Mouse (Mus musculus) thymus, postnatal 0 days (tissue): ENCODE measurements around the gene Zfp280d. TPM values are rescaled to one million over a fixed set of nuclear protein-coding genes. Genes with fewer than 3 reads are reported as not detected.
"Not testable (repeated sequence)": the region's sequence is repeated elsewhere in the genome, so short reads cannot be mapped to it uniquely, and the experiment has no call there.

ENCODE experiments used
- DNase-seq: peaks from one replicate; pipeline ENCODE4 v3.0.0-alpha.2; 2015; ENCODE audit warnings: low spot score
- polyA plus RNA-seq: library from polyadenylated mRNA; unstranded; fragments of >200 nt; fragmentation: Nextera tagmentation; extraction: Ambion mirVana; gene quantifications from 2 replicates; pipeline ENCODE4 v1.2.1, GENCODE M21; 2015

The Zfp280d gene
- polyA plus RNA-seq, 1 experiment from 2014 or later = 73.3 TPM

GRCm38 (mm10) chr9:72372359-72372758 is 97.7 kb downstream of the Zfp280d start:
- DNase-seq = no peak

DNA sequence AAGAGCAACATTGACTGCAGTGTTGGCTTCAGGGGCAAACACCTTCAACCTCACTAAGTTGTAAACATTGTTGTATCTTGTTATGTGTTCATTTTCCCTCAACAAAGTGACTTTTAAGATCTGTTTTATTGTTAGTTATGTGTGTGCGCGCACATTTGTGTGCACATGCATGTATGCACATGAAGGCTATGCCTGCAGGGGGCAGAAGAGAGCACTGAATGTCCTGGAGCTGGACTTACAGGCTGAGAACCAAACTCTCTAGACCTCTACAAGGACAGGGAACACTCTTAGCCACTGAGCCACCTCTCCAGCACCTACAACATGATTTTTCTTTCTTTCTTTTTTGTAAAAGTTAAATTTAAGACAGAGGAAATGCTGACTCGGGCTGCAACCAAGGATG is 99.4 kb downstream of the Zfp280d start:
- peak; percentile 44 for DNase-seq

GRCm38 (mm10) chr9:72374996-72375395 is 100.3 kb downstream of the Zfp280d start:
- DNase-seq = no peak

- DNase-seq = peak; percentile 72
Measured at GRCm38 (mm10) chr9:72375639-72376038, 101.0 kb downstream of the Zfp280d start.

- DNase-seq = peak; percentile 75
Measured at GRCm38 (mm10) chr9:72385786-72386185, 111.1 kb downstream of the Zfp280d start.

DNA sequence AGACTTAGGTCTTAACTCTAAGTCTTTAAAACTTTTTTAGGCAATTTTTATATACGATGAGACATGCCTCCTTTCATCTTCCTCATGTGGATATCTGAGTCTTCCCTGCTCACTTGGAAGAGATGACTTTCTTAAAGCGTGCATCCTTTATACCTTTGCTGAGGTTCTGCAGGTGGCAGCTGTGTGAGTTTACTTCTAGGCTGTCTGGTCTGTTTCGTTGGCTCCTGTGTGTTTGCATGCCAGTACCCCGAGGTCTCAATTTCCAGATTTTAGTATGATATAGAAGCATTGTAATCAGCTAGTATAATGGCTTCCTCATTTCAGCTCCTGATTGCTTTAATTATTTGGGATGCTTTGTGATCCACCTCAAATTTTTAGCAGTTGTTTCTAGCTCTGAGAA is 114.3 kb downstream of the Zfp280d start:
- DNase-seq = peak; percentile 65

DNA sequence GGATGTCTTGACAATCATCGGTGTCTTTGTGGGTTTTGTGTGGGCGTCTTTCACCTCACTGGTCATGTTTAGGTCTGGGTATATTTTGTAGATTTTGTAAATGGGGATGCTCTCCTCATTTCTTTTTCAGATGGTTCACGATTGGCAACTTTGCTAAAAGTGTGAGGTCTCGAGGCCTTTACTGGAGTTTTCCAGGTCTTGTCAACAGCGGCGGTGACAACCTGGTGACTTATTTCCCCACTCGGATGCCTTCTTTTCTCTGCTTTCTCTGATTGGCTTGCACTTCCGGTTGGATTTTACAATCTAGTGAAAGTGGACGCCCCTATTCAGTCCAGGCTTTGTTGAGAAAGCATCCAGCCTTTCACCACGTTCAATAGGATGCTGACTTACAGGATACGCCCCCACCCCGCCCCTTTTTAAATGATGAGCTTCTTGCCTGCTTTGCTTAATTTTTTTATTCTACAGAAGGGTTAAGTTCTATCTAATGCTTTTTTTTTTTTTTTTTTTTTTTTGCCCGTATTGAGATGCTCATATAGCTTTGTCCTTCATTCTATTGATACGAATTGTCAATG is 114.9 kb downstream of the Zfp280d start:
- DNase-seq = peak; percentile 63

DNA sequence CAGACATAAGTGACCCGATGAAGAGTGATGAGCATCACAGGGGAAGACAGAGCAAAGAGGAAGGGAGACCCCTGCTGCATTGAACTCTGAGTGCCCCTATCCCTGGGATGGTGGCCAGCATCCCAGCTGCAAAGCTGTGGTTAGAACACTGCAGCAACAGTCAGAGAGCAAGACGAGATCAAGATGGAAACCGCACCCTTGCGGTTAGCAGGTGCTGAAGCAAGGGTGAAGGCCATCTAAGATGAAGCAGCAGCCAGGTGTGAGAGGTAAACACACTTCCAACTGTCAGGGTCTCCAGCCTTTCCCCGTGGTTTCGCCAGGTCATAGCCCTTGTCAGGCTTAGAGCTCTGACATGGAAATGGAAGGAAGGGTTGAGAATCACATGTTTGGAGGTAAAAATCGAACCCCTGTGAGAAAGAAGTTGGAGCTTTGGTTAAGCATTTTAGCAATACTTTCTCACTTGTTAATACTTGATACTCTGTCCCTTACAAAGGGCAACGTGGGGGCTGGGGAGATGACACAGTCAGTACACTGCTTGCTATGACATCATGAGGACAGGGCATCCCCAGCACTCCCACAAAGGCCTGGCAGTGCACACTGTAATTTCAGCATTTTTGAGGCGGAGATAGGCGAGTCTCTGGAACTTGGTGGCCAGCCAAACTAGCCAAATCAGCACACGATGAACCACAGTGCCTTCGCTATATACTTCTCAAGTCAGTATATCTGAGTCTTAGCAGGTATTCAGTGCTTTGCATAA is 115.8 kb downstream of the Zfp280d start:
- peak; percentile 97 for DNase-seq

DNA sequence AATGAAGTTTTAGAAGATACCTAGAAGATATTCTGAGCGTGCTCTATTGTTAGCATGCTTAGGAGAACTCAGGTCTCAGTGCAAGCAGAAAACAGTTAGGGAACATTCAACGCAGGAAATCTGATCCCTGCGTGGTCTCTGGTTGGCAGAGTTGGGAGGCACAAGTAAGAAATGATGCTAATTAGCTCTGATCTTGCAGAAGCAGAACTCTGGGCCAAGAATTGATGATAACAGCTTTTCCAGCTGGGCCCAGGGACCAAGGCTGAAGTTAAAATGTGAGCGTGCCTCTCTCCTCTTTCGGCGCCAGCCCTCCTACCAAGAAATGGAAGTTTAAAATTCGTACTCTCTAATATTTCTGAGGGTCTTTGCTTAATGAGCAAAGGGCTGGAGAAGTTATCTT is 118.0 kb downstream of the Zfp280d start:
- DNase-seq = no peak

GRCm38 (mm10) chr9:72393238-72393637 is 118.6 kb downstream of the Zfp280d start:
- no peak for DNase-seq

DNA sequence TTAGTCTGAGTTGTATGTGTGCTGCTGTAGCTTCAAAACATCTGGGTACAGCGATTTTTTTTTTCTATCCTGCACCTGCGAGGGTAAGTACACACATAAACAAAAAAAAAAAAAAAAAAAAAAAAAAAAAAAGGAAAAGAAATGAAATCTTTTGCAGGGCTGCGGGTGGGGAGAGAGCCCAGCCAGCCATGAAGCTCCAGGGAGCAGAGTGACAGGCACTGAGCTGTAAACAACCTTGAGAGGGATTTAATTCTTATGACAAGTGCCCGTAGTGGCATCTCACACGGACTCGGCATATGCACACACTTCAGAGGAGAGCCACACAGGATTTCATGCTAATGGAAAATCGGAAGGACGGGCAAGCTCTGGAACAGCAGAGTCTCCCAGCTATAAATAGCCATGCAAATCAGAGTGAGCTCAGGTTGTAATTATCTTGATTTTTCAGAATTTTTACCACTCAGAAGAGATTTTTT is 119.2 kb downstream of the Zfp280d start:
- peak; percentile 80 for DNase-seq

DNA sequence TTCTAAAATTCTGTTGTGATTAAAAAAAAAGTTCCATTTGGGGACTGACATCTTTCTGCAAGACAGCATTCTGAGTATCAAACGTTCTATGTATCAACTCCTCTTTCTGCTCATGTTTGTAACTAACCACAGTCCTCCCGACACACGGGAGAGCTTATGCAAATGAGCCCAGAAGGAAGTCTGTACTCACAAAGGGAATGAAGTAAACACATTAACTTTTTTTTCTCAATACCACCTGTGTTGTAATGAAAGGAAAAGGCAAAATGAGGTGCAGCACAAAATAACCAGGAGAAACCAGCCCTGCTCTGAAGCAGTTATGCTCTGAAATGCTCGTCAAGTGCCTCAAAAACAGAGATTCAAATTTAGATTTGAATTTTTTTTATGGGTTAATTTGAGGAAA is 125.5 kb downstream of the Zfp280d start:
- DNase-seq = peak; percentile 75

GRCm38 (mm10) chr9:72401769-72402168 is 127.1 kb downstream of the Zfp280d start:
- not testable (repeated sequence) for DNase-seq

GRCm38 (mm10) chr9:72403421-72403820 is 128.8 kb downstream of the Zfp280d start:
- peak; percentile 46 for DNase-seq

DNA sequence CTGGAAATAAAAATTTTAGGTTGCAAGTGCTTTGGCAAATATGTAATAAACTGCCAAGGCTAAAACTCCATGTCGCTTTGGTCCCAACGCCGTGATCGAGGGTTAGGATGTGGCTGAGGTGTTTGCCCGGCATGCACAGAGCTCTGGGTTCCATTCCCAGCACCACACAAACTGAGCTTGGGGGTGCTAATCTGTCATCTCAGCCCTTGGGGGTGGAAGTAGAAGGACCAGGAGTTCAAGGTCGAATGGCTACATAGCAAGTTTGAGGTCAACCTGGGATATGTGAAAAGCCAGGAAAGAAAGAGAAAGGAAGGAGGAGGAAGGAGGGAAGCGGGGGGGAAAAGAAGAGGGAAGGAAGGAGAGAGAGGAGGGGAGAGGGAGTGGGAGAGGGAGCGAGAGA is 129.8 kb downstream of the Zfp280d start:
- DNase-seq = no peak

GRCm38 (mm10) chr9:72404934-72405333 is 130.3 kb downstream of the Zfp280d start:
- DNase-seq = no peak

GRCm38 (mm10) chr9:72405882-72406638 is 131.4 kb downstream of the Zfp280d start:
- DNase-seq = peak; percentile 15

- DNase-seq = peak; percentile 92
Measured at GRCm38 (mm10) chr9:72408131-72408586, 133.5 kb downstream of the Zfp280d start.

- DNase-seq = peak; percentile 28
Measured at GRCm38 (mm10) chr9:72409381-72410225, 134.9 kb downstream of the Zfp280d start.

GRCm38 (mm10) chr9:72411746-72412145 is 137.1 kb downstream of the Zfp280d start:
- peak; percentile 60 for DNase-seq
